ENCODE assay signal across 41 mouse cellular contexts in genomic region chr13:59838464-59838863, GRCm38 (mm10). TPM values are rescaled to one million over a fixed set of nuclear protein-coding genes. Genes with fewer than 3 reads are reported as not detected.
"Had no signal": no experiment of that assay in that cellular context is flagged by ENCODE, and none has a peak within 500 bp of the region (broad histone marks: within the 10 kb centered on the region; RNA-seq: fewer than 3 reads in every experiment).

No protein-coding gene starts in this region.

- DNase-seq: heart, postnatal 10 days; heart, postnatal 14 days; heart, postnatal 36 days; heart, postnatal 4 days; kidney, adult 11 months; kidney, adult 18-20 months; kidney, adult 2 months; kidney, adult 8-10 months; kidney, adult 9 months; kidney, postnatal 10 days; kidney, postnatal 14 days; kidney, postnatal 25 days; kidney, postnatal 36 days; kidney, postnatal 4 days; layer of hippocampus, adult 9-11 months; layer of hippocampus, postnatal 36 days had no signal

- H3K4me3 ChIP-seq: heart, embryonic 13.5 days; heart, embryonic 15.5 days; hindbrain, embryonic 10.5 days; hindbrain, embryonic 12.5 days; hindbrain, embryonic 13.5 days; hindbrain, embryonic 15.5 days; intestine, embryonic 15.5 days; kidney, embryonic 15.5 days; layer of hippocampus, adult 2 months; left cerebral cortex, adult 2 months had no signal

- H3K36me3 ChIP-seq: heart, embryonic 13.5 days; heart, embryonic 15.5 days; hindbrain, embryonic 10.5 days; hindbrain, embryonic 12.5 days; hindbrain, embryonic 13.5 days; hindbrain, embryonic 15.5 days; intestine, embryonic 15.5 days; kidney, embryonic 15.5 days had no signal

- H3K9ac ChIP-seq: heart, embryonic 13.5 days; heart, embryonic 15.5 days; hindbrain, embryonic 12.5 days; hindbrain, embryonic 13.5 days; hindbrain, embryonic 14.5 days; hindbrain, embryonic 15.5 days; intestine, embryonic 15.5 days; kidney, embryonic 15.5 days had no signal

- ATAC-seq: hindbrain, postnatal 0 days; inflammation-experienced regulatory T-cells, adult 6 months; intestine, embryonic 15.5 days; intestine, embryonic 16.5 days; intestine, postnatal 0 days had no signal

- H3K27ac ChIP-seq: heart, embryonic 13.5 days; heart, embryonic 15.5 days; hindbrain, embryonic 10.5 days; hindbrain, embryonic 12.5 days; hindbrain, embryonic 13.5 days; hindbrain, embryonic 14.5 days; hindbrain, embryonic 15.5 days; hindbrain, postnatal 0 days; intestine, embryonic 15.5 days; kidney, embryonic 15.5 days; kidney, postnatal 0 days; layer of hippocampus, adult 2 months; left cerebral cortex, adult 2 months had no signal

- H3K4me1 ChIP-seq: hindbrain, embryonic 13.5 days; hindbrain, embryonic 15.5 days had no signal

- H3K27me3 ChIP-seq: heart, embryonic 13.5 days; heart, embryonic 15.5 days; hindbrain, embryonic 13.5 days; hindbrain, embryonic 15.5 days; intestine, embryonic 15.5 days; kidney, embryonic 15.5 days had no signal

- H3K9me3 ChIP-seq: heart, embryonic 13.5 days; heart, embryonic 15.5 days; hindbrain, embryonic 10.5 days; hindbrain, embryonic 12.5 days; hindbrain, embryonic 13.5 days; hindbrain, embryonic 15.5 days; intestine, embryonic 15.5 days; kidney, embryonic 15.5 days had no signal

- H3K4me2 ChIP-seq: heart, embryonic 13.5 days; heart, embryonic 15.5 days; hindbrain, embryonic 12.5 days; hindbrain, embryonic 13.5 days; hindbrain, embryonic 14.5 days; hindbrain, embryonic 15.5 days; intestine, embryonic 15.5 days; kidney, embryonic 15.5 days had no signal

RNA-seq across cellular contexts. Expression of gene Gm49354, which starts 56.4 kb away (rescaled TPM):
- polyA plus RNA-seq: heart, embryonic 13.5 days; heart, embryonic 14.5 days; heart, embryonic 15.5 days; heart, embryonic 16.5 days; heart, postnatal 0 days; hindbrain, embryonic 10.5 days; hindbrain, embryonic 11.5 days; hindbrain, embryonic 12.5 days; hindbrain, embryonic 13.5 days; hindbrain, embryonic 14.5 days; hindbrain, embryonic 15.5 days; hindbrain, embryonic 16.5 days; hindbrain, postnatal 0 days; inflammation-experienced regulatory T-cells, adult 6 months; intestine, embryonic 14.5 days; intestine, embryonic 15.5 days; intestine, embryonic 16.5 days; intestine, postnatal 0 days; kidney, adult 2 months; kidney, embryonic 14.5 days; kidney, embryonic 15.5 days; kidney, embryonic 16.5 days; kidney, postnatal 0 days; large intestine, adult 2 months had no signal
